Mouse (Mus musculus) thymus, adult 2 months (tissue): Measurements from ENCODE around the gene Usf3. TPM values are rescaled to one million over a fixed set of nuclear protein-coding genes. Genes with fewer than 3 reads are reported as not detected.

Experiments
- DNase-seq: peaks from one replicate; pipeline ENCODE4 v3.0.0; 2021
- H3K27ac ChIP-seq: fragments of 200-500 bp; 2 replicates; pipeline ENCODE4 v1.5.1; 2012; ENCODE audit warnings: low read length, control low read depth; ENCODE audit not compliant: control insufficient read depth, insufficient read depth
- H3K27me3 ChIP-seq: fragments of 200-500 bp; 2 replicates; pipeline ENCODE4 v1.6.1; 2012; ENCODE audit warnings: mild to moderate bottlenecking, low read length, moderate library complexity, mixed read lengths; ENCODE audit not compliant: control insufficient read depth, insufficient read depth
- H3K36me3 ChIP-seq: fragments of 200-500 bp; 2 replicates; pipeline ENCODE4 v1.6.1; 2012; ENCODE audit warnings: mild to moderate bottlenecking, low read length, moderate library complexity; ENCODE audit not compliant: control insufficient read depth, insufficient read depth
- H3K4me1 ChIP-seq: fragments of 200-500 bp; replicated peaks from 2 replicates; pipeline ENCODE4 v1.6.1; 2012; ENCODE audit warnings: low read length; ENCODE audit not compliant: control insufficient read depth, insufficient read depth
- H3K4me3 ChIP-seq: fragments of 200-500 bp; 2 replicates; pipeline ENCODE4 v1.5.1; 2012; ENCODE audit warnings: mild to moderate bottlenecking, low read length, control low read depth, moderate library complexity; ENCODE audit not compliant: control insufficient read depth, insufficient read depth
- CTCF ChIP-seq: fragments of 200-500 bp; IDR thresholded peaks from 2 replicates; pipeline ENCODE4 v1.5.1; 2012; ENCODE audit warnings: mild to moderate bottlenecking, control low read depth, low read length, moderate library complexity, borderline replicate concordance; ENCODE audit not compliant: control insufficient read depth, poor library complexity, insufficient read depth; ENCODE audit errors: extremely low read depth
- POLR2A ChIP-seq: fragments of 200-500 bp; IDR thresholded peaks from 2 replicates; pipeline ENCODE4 v1.6.1; 2012; ENCODE audit warnings: mild to moderate bottlenecking, low read length, control low read depth, moderate library complexity; ENCODE audit not compliant: control insufficient read depth, poor library complexity, insufficient read depth; ENCODE audit errors: extremely low read depth
- WGBS: fragments of 180-500 bp; shearing (Covaris S2); methylation state at CpG from one replicate; pipeline ENCODE4 v1.1.7; 2018; 5-methylcytosine and 5-hydroxymethylcytosine counted together
- polyA plus RNA-seq: library from polyadenylated mRNA; depleted of rRNA; stranded (reverse); fragments of >200 nt; gene quantifications from 2 replicates; pipeline ENCODE4 v1.2.3, GENCODE M21; 2012

Usf3 gene
- polyA plus RNA-seq, 1 experiment = 12.7 TPM

GRCm38 (mm10) chr16:44243323-44243722 lies 70.3 kb downstream of the Usf3 start:
- TF ChIP-seq POLR2A (no peak), CTCF (no peak)
- H3K4me1 ChIP-seq = no peaks in the 10 kb centered on the region
- WGBS = 69% methylated on average over 7 of the region's 7 CpGs
- no peak overlapping the region for H3K4me3 ChIP-seq
- no peak for DNase-seq
- H3K27me3 ChIP-seq = no peaks in the 10 kb centered on the region
- H3K27ac ChIP-seq = no peak overlapping the region
- no peaks in the 10 kb centered on the region for H3K36me3 ChIP-seq

DNA sequence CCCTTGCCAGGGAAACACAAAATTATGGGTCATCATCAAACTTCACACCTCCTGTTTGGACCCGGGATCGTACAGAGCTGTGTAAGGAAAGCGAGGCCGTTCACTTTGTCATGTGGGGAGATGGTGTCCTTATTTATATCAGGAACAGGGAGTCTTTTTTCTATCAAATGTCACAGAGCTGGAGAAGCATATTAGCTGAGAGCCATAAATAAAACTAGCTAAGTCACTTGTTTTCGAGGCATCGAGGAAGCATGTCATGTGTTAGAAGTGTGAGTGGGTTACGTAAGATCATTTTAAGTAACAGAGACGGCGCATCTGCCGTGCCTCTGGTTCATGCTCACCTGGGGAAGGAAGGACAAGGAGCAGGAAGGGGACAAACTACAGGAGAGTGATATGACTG lies 76.9 kb downstream of the Usf3 start:
- H3K36me3 ChIP-seq = no peaks in the 10 kb centered on the region
- no peak overlapping the region for H3K4me3 ChIP-seq
- DNase-seq = no peak
- no peaks in the 10 kb centered on the region for H3K27me3 ChIP-seq
- H3K27ac ChIP-seq = no peak overlapping the region
- TF ChIP-seq CTCF (no peak), POLR2A (no peak)
- no peaks in the 10 kb centered on the region for H3K4me1 ChIP-seq
- WGBS = 69% methylated on average over 10 of the region's 10 CpGs

- Histone ChIP-seq H3K27ac (no peak overlapping the region), H3K27me3 (no peaks in the 10 kb centered on the region), H3K4me1 (no peaks in the 10 kb centered on the region), H3K36me3 (no peaks in the 10 kb centered on the region), H3K4me3 (no peak overlapping the region)
- DNase-seq = no peak
- 96% methylated on average over 3 of the region's 3 CpGs for WGBS
- TF ChIP-seq POLR2A (no peak), CTCF (no peak)
Observed at GRCm38 (mm10) chr16:44252735-44253134, 79.7 kb downstream of the Usf3 start.

DNA sequence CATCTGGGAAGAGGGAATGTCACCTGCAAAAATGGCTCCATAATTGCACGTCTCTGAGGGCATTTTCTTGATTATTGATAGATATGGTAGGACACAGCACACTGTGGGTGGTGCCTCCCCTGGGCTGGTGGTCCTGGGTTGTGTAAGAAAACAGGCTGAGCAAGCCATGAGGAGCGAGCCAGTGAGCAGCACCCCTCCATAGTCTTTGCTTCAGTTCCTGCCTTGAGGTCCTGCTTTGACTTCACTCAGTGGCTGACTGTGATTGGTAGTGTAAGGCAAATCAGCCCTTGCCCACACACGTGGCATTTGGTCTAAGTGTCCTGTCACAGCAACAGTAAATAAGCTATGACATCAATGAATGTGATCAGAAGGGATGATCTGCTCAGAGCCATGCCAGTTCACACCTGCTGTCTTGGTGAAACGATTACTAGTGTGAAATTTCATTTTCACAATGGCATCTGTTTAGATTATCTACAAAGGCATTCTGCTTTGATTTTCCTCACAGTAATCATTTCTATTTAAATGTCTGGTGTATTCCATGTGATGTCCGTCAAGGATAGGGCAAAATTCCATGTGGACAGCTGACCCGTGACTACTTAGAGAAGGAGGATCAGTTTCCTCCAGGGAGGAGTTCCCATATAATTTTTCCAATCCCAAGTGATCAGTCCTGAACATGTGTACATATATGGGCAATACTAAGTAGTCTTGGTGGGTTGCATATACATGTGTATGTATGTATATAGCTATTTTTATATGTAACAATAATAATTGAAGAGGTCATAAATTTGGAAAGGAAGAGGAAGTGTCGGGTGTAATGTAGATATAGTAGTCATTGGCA lies 81.0 kb downstream of the Usf3 start:
- DNase-seq = no peak
- no peaks in the 10 kb centered on the region for H3K36me3 ChIP-seq
- no peak overlapping the region for H3K27ac ChIP-seq
- no peaks in the 10 kb centered on the region for H3K27me3 ChIP-seq
- WGBS = 88% methylated on average over 7 of the region's 7 CpGs
- TF ChIP-seq POLR2A (no peak), CTCF (no peak)
- H3K4me3 ChIP-seq = no peak overlapping the region
- H3K4me1 ChIP-seq = no peaks in the 10 kb centered on the region

DNA sequence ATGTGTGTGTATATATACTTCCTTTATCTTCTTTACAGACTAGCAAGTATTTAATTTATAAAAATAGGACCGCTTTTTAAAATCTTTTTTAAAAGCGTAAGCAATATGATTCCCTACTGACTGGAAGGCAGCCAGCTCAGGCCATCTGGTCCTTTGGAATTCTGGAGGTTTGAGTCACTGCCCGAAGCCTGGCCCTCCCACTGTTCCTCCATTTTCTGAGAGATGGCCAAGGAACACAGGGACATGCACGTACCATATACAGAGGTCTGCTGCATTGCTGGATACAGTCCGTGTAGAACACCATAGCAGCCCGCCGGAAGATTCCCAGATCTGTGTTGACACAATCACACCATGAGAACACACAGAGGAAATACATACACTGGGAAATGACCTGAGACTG lies 81.7 kb downstream of the Usf3 start:
- Histone ChIP-seq H3K27ac (no peak overlapping the region), H3K27me3 (no peaks in the 10 kb centered on the region), H3K4me3 (no peak overlapping the region), H3K4me1 (no peaks in the 10 kb centered on the region), H3K36me3 (no peaks in the 10 kb centered on the region)
- 92% methylated on average over 7 of the region's 7 CpGs for WGBS
- no peak for DNase-seq
- TF ChIP-seq POLR2A (no peak), CTCF (no peak)

GRCm38 (mm10) chr16:44257476-44257875 lies 84.4 kb downstream of the Usf3 start:
- H3K27me3 ChIP-seq = no peaks in the 10 kb centered on the region
- DNase-seq = no peak
- H3K36me3 ChIP-seq = no peaks in the 10 kb centered on the region

DNA sequence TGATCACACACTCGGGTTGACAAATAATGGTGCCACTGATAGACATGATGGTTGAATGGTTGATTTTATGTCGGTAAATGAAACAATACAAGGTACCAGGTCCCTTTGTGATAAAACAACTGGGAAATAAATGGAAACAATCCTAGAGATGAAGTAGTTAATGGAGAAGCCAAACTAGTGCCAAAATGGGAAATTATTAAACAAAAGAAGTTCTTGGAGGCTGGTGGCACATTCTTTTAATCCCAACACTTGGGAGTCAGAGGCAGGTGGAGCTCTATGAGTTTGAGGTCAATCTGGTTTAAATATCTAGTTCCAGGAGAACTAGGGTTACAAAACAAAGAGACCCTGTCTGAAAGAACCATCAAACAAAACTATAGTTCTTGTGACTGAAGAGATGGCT lies 91.9 kb downstream of the Usf3 start:
- DNase-seq = no peak
- TF ChIP-seq POLR2A (no peak), CTCF (no peak)
- Histone ChIP-seq H3K27me3 (no peaks in the 10 kb centered on the region), H3K36me3 (no peaks in the 10 kb centered on the region), H3K27ac (no peak overlapping the region), H3K4me3 (no peak overlapping the region), H3K4me1 (no peaks in the 10 kb centered on the region)
- 93% methylated on average over 2 of the region's 2 CpGs for WGBS

More at GRCm38 (mm10) chr16:44257476-44257875, 84.4 kb downstream of the Usf3 start:
- Histone ChIP-seq H3K4me1 (no peaks in the 10 kb centered on the region), H3K27ac (no peak overlapping the region), H3K4me3 (no peak overlapping the region)
- TF ChIP-seq CTCF (no peak), POLR2A (no peak)
- WGBS = 87% methylated on average over 3 of the region's 3 CpGs
